Mouse (Mus musculus) erythroid progenitor cell, adult 5-6 weeks (primary cell): ENCODE data around the gene Suox. TPM values are rescaled to one million over a fixed set of nuclear protein-coding genes. Genes with fewer than 3 reads are reported as not detected.

ENCODE experiments used
- ATAC-seq: replicated peaks from 2 replicates; pipeline ENCODE4 v1.8.0; 2016; ENCODE audit warnings: moderate number of reproducible peaks, mild to moderate bottlenecking, moderate TSS enrichment, inconsistent platforms; ENCODE audit not compliant: poor library complexity, low FRiP score, severe bottlenecking
- total RNA-seq, 2 experiments: library from RNA; stranded (forward) in 1 of 2; stranded (reverse) in 1 of 2; fragments of 150-400 nt in 1 of 2; fragments of 186-747, 209-891 nt in 1 of 2; gene quantifications; 2 replicates each; pipeline versions ENCODE4 v1.2.3 to v1.2.4; 2015 to 2017; ENCODE audit warnings: low replicate concordance in 2 of 2

The Suox gene
- total RNA-seq, 2 experiments from 2014 or later = 21.4 to 43.4 TPM

DNA sequence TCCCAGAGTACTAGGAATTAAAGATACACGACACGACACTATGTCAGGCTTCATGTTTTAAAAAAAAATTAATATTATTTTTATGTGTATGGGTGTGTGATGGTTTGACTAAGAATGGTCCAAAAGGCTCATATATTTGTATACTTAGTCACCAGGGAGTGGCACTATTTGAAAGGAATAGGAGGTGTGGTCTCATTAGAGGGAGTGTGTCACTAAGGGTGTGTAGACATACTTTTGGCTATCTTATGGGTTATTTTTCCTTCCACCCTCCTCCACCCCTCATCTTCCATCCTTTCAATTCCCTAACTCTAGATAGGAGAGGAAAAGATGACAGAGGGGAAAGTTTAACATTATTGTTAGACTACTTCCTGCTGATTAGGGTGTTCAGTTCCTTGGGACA, 8.1 kb downstream of the Suox start:
- peak; percentile 67 for ATAC-seq

DNA sequence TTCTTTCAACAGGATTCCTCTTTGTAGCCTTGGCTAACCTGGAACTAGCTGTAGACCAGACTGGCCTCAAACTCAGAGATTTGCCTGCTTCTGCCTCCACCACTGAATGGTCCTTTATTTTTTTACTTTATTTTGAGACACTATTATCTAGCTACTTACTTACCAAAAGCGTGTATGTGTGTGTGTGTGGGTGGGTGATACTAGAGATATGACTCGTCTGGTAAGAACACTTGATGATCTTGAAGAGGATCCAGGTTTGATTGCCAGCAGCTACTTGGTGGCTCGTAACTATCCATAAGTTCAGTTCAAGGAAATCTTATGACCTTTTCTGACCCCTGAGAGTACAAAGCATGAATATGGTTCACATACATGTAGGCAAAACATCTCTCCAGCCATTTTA, 8.6 kb downstream of the Suox start:
- peak; percentile 57 for ATAC-seq

DNA sequence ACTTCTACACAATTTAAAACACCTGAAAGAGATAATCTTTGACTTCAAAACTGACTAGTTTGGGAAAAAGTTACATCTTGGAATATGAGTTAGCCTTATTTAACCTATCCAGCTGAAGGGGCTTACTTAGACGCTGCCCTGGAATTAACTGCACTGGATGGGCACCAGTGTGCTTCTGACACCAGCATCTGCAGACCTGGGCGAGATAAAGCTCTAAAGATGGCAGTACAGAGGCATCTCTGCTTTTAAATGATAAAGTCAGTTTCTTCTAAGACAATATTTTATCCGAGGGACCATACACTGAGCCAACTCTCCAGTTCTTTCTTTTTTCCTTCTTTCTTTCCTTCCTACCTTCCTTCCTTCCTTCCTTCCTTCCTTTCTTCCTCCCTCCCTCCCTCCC, 9.1 kb downstream of the Suox start:
- ATAC-seq = peak; percentile 80

DNA sequence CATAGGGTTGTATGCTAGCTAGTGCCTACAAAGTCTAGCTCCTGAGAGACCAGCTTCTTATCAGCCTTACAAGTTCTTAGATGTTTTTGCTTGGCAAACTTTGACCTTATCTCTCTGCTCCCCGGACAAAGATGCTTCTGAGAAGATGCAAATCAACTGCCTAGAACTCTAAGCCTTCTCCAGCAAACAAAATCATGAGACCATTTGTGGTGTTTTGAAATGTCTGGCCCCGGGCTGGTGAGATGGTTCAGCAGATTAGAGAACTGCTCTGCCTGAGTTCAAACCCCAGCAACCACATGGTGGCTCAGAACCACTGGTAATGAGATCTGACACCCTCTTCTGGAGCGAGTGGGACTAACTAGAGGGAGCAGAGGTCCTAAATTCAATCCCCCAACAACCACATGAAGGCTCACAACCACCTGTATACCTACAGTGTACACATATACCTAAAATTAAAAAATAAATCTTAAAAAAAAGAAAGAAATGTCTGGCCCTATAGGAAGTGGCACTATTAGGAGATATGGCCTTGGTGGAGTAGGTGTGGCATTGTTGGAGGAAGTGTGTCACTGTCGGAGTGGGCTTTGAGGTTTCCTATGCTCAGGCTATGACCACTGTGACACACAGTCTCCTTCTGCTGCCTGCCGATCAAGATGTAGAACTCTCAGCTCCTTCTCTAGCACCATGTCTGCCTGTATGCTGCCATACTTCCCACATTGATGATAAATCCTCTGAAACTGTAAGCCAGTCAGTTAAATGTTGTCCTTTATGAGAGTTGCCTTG, 10.2 kb downstream of the Suox start:
- ATAC-seq = no peak

GRCm38 (mm10) chr10:128662465-128662864, 11.4 kb downstream of the Suox start:
- no peak for ATAC-seq

DNA sequence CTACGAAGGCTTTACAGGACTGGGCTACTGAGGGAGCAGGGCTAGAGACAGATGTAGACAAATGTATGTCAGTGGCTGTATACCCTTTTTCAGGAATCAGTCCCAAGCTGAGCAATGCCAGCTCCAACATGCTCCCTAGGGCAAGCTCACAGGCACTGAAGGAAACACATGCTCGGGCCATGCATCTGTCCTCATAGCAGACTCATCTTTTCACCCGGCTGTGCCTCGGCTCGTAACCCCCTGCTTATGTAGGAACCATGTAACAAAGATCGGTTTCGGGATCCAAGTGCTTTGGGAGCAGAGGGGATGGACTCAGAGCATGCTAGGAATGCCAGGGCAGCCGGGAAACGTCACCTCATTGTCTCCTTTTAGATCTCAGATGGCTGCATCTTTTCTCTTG, 14.4 kb downstream of the Suox start:
- no peak for ATAC-seq

- ATAC-seq = no peak
Measured at GRCm38 (mm10) chr10:128657844-128658243, 16.0 kb downstream of the Suox start.

DNA sequence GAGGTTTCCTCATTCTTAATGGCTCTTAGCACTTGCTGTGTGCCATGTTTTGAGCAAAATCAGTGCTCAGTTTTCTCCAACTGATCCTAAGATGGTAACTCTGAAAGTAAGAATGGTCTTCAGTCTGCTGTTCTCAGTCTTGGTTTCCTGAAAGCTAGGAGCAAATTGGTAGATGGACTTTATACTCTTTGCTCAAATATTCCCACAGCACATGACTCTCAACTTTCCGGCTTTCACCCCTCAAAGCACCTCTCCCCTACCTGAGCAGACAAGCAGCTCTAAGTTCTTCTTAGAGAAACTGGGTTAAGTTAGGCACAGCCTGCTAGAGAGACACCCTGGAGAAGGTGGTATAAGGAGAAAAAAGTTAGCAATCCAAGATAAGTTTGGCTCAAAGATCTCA, 17.1 kb downstream of the Suox start:
- no peak for ATAC-seq

DNA sequence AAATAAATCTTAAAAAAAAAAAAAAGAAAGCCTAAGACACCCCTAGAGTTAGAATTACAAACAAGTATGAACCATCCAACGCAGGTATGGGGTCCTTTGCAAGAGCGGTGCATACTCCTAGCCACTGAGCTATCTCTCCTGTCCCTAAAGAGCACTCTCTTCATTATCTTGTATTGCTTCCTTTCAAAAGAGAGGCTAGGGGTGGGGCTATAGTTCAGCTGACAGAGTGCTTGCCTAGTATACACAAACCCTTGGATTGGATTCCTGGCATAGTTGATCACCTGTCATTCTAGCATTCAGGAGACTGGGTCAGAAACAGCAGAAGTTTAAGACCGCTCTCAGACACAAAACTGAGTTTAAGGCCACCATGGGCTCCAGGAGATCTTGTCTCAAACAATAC, 18.6 kb downstream of the Suox start:
- ATAC-seq = peak; percentile 86

DNA sequence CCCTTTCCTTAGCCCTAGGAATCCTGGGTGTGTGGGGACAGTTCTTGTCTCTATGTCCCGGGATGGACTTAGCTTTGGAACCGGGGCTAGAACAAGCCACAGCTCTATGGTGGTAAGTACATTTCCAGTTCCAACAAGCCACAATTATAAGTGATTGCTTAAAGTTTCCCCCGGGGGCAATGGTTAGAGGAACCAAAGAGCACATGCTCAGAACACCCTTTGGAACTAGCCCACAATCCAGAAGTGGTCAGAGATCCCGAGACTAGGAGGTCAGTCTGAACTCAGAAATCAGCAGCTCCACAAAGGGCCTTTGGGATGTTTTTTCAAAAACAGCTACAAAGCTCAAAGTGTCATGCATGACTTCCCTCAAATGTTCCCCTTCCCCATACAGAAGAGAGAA, 20.0 kb downstream of the Suox start:
- ATAC-seq = no peak

GRCm38 (mm10) chr10:128646139-128647089, 27.5 kb downstream of the Suox start:
- ATAC-seq = no peak

DNA sequence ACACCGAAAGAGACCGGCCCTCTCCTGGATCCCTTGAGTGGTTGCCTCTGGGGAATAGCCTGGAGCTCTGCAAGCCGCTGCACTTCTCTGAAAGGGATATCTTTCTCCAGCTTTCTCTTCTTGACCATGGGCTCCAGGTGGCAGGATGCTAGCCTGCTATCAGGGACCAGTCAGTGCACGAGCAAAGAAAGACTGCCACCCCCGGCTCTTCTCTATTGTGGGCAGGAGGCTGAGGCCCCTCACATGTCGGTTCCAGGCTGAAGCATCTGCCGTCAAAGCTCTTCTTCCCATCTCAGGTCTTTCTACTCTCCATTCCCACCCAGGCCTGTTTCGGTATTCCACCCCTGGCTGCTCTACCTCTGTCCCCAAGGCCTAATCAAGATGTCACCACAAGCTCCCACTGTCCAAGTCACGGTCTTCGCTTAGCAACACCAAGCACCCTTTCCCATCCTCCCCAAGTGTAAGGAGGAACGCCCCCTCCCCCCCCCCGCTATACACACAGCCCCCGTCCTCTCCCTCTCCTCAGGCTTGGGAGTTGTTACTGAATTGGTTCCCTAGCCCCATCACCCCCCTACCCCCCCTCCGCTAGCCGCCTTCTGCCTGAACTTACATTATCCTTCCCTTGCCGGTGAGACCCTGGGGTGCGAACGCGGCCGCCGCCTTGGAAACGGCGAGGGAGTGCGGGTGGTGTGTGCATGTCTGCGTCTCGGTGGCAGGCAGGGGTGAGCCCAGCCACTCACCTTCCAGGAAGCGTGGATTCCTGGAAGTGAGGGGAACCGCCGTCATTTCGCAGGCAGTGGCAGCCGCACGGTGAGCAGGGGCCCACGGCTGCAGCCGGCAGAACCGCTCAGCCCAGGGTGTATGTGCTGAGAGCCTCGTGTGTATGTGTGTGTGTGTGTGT, 28.5 kb downstream of the Suox start, which contains the start of gene Ikzf4:
Gene Ikzf4, minus strand, starts transcription at position 881 of the 901 bp plus-strand sequence.
- ATAC-seq = no peak

GRCm38 (mm10) chr10:128642749-128643148, 31.1 kb downstream of the Suox start:
- ATAC-seq = no peak

GRCm38 (mm10) chr10:128641871-128642270, 32.0 kb downstream of the Suox start:
- no peak for ATAC-seq

- ATAC-seq = no peak
Measured at GRCm38 (mm10) chr10:128640891-128641290, 33.0 kb downstream of the Suox start.

- ATAC-seq = no peak
Measured at GRCm38 (mm10) chr10:128639999-128640398, 33.9 kb downstream of the Suox start.

DNA sequence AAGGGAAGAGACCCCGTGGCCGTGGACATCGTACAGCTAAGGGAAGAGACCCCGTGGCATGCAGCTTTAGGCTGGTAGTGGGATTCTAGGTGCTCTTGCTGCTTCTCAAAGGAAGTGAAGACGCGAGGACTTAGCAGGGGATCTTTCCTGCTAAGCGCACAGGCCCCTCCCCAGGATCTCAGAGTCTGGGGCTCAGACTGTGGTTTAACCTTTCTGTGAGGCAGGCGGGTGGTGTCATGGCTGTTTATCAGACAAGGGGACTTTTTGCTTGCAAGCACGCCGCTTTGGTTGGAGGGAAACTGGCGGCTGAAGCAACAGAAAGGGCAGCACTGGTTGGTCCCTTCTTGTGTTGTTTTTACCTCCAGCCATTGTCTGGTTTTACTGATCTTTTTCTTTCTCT, 36.9 kb downstream of the Suox start:
- 0 out of 2 replicates have a peak, but pooled peaks have one; percentile 41 for ATAC-seq

GRCm38 (mm10) chr10:128636561-128636960, 37.3 kb downstream of the Suox start:
- ATAC-seq = no peak

GRCm38 (mm10) chr10:128635697-128636096, 38.2 kb downstream of the Suox start:
- ATAC-seq = no peak

DNA sequence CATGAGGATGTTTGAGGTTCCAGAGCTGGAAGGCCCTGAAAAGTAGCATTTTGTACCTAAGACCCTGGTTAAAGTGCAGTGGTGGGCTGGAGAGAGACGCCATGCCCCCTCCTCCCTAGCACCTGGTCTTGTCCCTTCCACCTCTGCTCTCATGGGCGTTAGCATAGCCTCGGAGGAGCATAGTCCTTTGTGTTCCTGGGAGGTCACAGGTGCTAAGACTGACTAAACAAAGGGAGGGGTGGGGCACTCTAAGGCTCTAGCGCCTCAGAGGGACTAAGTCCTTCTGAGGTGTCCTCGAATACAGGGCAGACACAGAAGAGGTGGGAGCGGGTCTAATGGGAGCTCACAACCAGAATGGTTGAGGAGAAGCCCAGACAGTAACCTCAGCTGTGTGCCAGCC, 42.3 kb downstream of the Suox start:
- ATAC-seq = no peak
